Mouse (Mus musculus): ENCODE data around the gene Ubtf. TPM values are rescaled to one million over a fixed set of nuclear protein-coding genes. Genes with fewer than 3 reads are reported as not detected.
A peak's percentile ranks its signal among the peaks of the same experiment; 100 is the strongest.

Gene Ubtf
- polyA plus RNA-seq, 1 experiment from 2014 or later: 87.0 TPM

DNA sequence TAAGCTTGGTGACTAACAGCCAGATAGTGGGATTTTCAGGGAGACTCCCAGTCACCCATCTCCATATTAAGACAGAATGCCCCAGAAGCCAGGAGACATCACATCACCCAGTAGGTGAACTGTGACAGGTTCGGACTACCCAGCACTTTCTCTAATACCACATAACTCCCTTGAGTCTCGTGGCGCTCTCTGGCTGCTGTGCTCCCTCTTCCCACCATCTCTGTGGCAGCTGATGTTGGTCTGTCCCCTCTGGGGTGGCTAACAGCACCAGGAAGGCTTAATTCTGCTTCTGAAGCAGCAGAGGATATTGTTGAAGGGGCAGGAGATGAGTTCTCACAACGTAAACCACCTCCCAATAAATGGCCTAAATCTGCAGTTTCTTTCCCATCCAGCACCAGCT is 7.6 kb downstream of the Ubtf start:
- no peak overlapping the region for H3K27ac ChIP-seq (replicated peaks; ENCODE audit: low read depth, low read length)
- no peaks in the 10 kb centered on the region for H3K27me3 ChIP-seq (ENCODE audit: control insufficient read depth, insufficient read depth, low read length)
- DNase-seq (ENCODE audit: low spot score) (no peak), ATAC-seq (ENCODE audit: insufficient number of reproducible peaks, low FRiP score, low TSS enrichment, low read depth) (no peak)
- no peak overlapping the region for H3K4me3 ChIP-seq (ENCODE audit: low read depth, low read length)
- no peaks in the 10 kb centered on the region for H3K9me3 ChIP-seq (ENCODE audit: control insufficient read depth, low read length)
- peaks cover 21% of the 10 kb centered on the region for H3K4me1 ChIP-seq (ENCODE audit: control insufficient read depth, insufficient read depth, low read length)
- H3K9ac ChIP-seq (ENCODE audit: low read length): no peak overlapping the region
- H3K4me2 ChIP-seq (ENCODE audit: low read depth, severe bottlenecking): no peak overlapping the region
- peaks cover 26% of the 10 kb centered on the region for H3K36me3 ChIP-seq (ENCODE audit: control insufficient read depth, insufficient read depth, low read length)
- 86% methylated on average over 4 of the region's 4 CpGs for WGBS

DNA sequence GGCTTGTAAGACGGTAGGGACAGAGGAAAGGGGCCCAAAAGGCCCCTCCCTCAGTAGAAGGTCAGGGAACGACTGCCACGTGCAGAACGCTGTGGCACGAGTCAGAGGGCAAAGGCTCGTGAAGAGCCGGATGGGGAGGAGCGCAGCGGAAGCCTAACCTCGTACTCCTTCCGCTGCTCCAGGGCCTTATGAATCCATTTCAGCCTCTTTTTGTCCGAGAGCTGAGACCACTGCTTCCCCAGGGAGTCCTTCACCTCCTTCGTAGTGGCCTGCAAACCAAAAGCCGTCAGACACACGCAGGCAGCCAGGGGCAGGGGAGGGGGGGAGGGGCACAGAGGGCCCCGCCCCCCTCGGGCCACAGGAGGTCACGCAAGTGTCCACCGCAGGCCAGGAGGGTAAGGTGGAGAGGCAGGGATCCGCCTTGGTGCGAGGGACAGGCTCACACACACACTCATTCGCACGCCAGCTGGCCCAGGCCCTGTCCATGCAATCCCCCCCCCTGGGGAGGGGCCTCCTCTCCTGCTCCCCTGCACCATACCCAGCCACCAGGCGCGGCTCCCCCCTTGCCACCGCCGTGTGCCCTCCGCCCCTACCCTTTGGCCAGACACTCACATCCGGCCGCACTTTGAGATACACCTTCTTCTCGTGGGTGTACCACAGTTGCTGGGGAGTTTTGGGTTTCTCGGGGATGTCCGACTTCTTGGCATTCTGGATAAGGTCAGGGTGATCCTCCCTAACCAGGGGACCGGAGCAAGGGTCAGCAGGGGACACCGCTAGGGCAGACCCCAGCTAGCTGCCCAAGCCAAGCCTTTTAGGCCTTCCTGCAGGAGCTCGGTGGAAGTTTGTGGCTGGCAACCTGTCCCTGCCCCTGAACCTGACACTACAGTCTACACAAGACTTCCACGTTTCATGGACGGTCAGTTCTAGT is 8.5 kb downstream of the Ubtf start:
- Histone ChIP-seq H3K9ac (ENCODE audit: low read length) (no peak overlapping the region), H3K4me1 (ENCODE audit: control insufficient read depth, insufficient read depth, low read length) (peaks cover 21% of the 10 kb centered on the region), H3K9me3 (ENCODE audit: control insufficient read depth, low read length) (no peaks in the 10 kb centered on the region), H3K4me3 (ENCODE audit: low read depth, low read length) (no peak overlapping the region), H3K27ac (replicated peaks; ENCODE audit: low read depth, low read length) (no peak overlapping the region), H3K36me3 (ENCODE audit: control insufficient read depth, insufficient read depth, low read length) (peaks cover 32% of the 10 kb centered on the region), H3K27me3 (ENCODE audit: control insufficient read depth, insufficient read depth, low read length) (no peaks in the 10 kb centered on the region), H3K4me2 (ENCODE audit: low read depth, severe bottlenecking) (no peak overlapping the region)
- 46% methylated on average over 37 of the region's 38 CpGs for WGBS
- no peak for ATAC-seq (ENCODE audit: insufficient number of reproducible peaks, low FRiP score, low TSS enrichment, low read depth)
- no peak for DNase-seq (ENCODE audit: low spot score)

DNA sequence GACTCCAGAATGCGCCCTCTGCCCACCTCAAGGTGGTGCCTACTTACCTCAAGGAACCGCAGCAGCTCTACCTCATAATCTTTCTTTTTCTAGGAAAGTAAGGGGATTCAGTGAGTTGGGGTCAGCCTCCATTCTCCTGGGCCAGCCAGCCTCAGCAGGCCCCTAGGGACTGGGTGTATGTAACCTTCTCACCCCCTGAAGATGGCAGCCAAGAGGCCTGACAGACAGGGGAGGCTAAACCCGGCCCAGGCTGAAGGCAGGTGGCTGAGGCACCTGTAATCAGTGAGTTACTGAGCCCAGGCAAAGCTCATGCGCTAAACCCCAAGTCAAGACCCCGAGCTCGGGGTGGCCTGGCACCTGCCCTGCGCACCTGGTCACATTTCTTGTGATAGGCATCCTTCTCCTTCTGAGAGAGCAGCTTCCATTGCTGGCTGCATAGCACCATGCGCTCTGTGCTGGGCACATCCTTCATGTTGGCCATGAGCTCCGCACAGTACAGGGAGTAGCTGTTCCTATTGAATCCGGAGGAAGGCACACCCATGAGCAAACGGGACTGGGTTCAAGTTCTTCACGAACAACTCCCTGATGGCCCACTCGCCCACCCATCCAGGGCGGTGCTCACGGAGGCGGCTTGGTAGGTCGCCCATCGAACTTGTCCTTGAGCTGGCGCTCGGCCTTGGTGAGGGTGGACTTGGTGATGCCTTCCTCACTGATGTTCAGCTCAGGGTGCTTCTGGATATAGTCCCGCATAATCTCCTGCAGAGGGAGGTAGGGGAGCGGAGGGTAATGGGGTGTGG is 9.5 kb downstream of the Ubtf start:
- WGBS: 88% methylated on average over 22 of the region's 22 CpGs
- Histone ChIP-seq H3K4me3 (ENCODE audit: low read depth, low read length) (peak overlapping the region; percentile 33), H3K4me2 (ENCODE audit: low read depth, severe bottlenecking) (peak overlapping the region; percentile 65), H3K4me1 (ENCODE audit: control insufficient read depth, insufficient read depth, low read length) (peaks cover 17% of the 10 kb centered on the region), H3K27me3 (ENCODE audit: control insufficient read depth, insufficient read depth, low read length) (no peaks in the 10 kb centered on the region), H3K9me3 (ENCODE audit: control insufficient read depth, low read length) (no peaks in the 10 kb centered on the region), H3K27ac (replicated peaks; ENCODE audit: low read depth, low read length) (no peak overlapping the region), H3K36me3 (ENCODE audit: control insufficient read depth, insufficient read depth, low read length) (peaks cover 32% of the 10 kb centered on the region), H3K9ac (ENCODE audit: low read length) (no peak overlapping the region)
- 0 out of 2 replicates have a peak, but pooled peaks have one; percentile 0 for ATAC-seq (ENCODE audit: insufficient number of reproducible peaks, low FRiP score, low TSS enrichment, low read depth)
- DNase-seq (ENCODE audit: low spot score): peak; percentile 23

DNA sequence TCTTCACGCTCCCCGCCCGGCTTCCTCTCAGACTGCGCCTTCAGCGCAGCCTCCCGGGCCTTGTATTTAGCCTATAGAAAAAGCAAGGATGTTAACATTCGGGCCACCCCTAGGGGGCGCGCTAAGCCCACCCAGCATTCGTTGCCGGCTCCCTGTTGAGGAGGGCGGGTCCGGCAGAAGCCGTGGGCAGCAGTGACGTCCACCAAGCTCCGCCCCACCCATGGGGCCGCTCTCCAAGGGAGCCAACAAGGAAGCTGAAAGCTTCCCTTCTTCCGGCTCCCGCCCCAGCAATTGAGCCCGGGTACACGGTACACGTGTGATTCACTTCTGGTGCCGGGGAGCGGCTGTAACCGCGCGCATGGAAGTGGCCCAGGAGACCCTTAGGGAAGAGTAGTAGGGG is 10.6 kb downstream of the Ubtf start:
- Histone ChIP-seq H3K27me3 (ENCODE audit: control insufficient read depth, insufficient read depth, low read length) (no peaks in the 10 kb centered on the region), H3K4me3 (ENCODE audit: low read depth, low read length) (peak overlapping the region; percentile 33), H3K9ac (ENCODE audit: low read length) (peak overlapping the region; percentile 46), H3K4me1 (ENCODE audit: control insufficient read depth, insufficient read depth, low read length) (peaks cover 17% of the 10 kb centered on the region), H3K27ac (replicated peaks; ENCODE audit: low read depth, low read length) (0 out of 2 replicates have a peak overlapping the region, but pooled peaks have one; percentile 37), H3K4me2 (ENCODE audit: low read depth, severe bottlenecking) (peak overlapping the region; percentile 65), H3K36me3 (ENCODE audit: control insufficient read depth, insufficient read depth, low read length) (peaks cover 29% of the 10 kb centered on the region), H3K9me3 (ENCODE audit: control insufficient read depth, low read length) (no peaks in the 10 kb centered on the region)
- DNase-seq (ENCODE audit: low spot score): peak; percentile 99
- 1% methylated on average over 27 of the region's 27 CpGs for WGBS
- peak; percentile 82 for ATAC-seq (ENCODE audit: insufficient number of reproducible peaks, low FRiP score, low TSS enrichment, low read depth)

DNA sequence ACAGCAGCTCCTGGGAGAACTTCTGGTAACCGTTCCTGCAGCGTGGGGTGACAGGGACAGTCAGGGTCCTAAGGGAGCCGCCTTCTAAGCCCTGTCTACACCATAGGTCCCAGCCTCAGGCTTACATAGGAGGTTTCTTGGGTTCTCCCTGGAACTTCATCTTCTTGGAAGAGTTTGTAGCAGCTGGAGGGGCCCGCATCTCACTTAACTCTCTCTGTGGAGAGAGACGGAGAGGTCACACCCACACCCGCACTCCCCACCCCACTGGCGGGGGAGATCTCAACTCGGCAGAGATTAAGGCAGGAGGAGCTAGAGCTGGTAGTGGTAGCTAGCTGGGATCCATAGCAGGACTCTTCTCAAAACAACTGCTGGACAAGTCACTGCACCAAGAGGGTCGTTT is 11.4 kb downstream of the Ubtf start:
- peaks cover 21% of the 10 kb centered on the region for H3K36me3 ChIP-seq (ENCODE audit: control insufficient read depth, insufficient read depth, low read length)
- WGBS: 86% methylated on average over 9 of the region's 9 CpGs
- no peak for ATAC-seq (ENCODE audit: insufficient number of reproducible peaks, low FRiP score, low TSS enrichment, low read depth)

DNA sequence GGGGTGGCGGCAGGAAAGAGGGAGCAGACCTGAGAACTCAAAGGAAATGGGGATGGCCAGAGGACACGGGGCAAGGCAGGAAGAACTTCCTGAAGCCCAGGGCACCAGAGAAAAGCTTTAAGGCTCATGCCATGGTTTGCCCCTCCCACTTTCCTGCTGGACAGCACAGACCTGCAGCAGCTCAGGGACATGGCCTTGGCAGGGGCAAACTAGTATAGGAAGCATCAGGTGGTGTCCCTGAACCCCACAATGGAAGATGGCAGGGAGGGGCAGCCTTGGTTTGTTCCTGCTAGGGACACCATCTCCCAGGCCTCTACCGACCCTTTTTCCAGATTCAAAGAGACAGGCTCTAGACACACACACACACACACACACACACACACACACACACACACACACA is 14.2 kb downstream of the Ubtf start:
- DNase-seq (ENCODE audit: low spot score) (no peak), ATAC-seq (ENCODE audit: insufficient number of reproducible peaks, low FRiP score, low TSS enrichment, low read depth) (no peak)
- 62% methylated on average over 3 of the region's 3 CpGs for WGBS
- Histone ChIP-seq H3K4me3 (ENCODE audit: low read depth, low read length) (no peak overlapping the region), H3K27ac (replicated peaks; ENCODE audit: low read depth, low read length) (no peak overlapping the region; the same call in 1 of the 2 replicates), H3K9me3 (ENCODE audit: control insufficient read depth, low read length) (no peaks in the 10 kb centered on the region), H3K27me3 (ENCODE audit: control insufficient read depth, insufficient read depth, low read length) (no peaks in the 10 kb centered on the region), H3K4me1 (ENCODE audit: control insufficient read depth, insufficient read depth, low read length) (peaks cover 12% of the 10 kb centered on the region), H3K4me2 (ENCODE audit: low read depth, severe bottlenecking) (no peak overlapping the region), H3K9ac (ENCODE audit: low read length) (no peak overlapping the region), H3K36me3 (ENCODE audit: control insufficient read depth, insufficient read depth, low read length) (peaks cover 17% of the 10 kb centered on the region; the same call in 1 of the 2 replicates)

More for the DNA sequence above, 11.4 kb downstream of the Ubtf start:
- no peaks in the 10 kb centered on the region for H3K9me3 ChIP-seq (ENCODE audit: control insufficient read depth, low read length)
- no peak overlapping the region for H3K4me3 ChIP-seq (ENCODE audit: low read depth, low read length)
- no peaks in the 10 kb centered on the region for H3K27me3 ChIP-seq (ENCODE audit: control insufficient read depth, insufficient read depth, low read length)
- H3K4me1 ChIP-seq (ENCODE audit: control insufficient read depth, insufficient read depth, low read length): peaks cover 17% of the 10 kb centered on the region
- no peak overlapping the region for H3K4me2 ChIP-seq (ENCODE audit: low read depth, severe bottlenecking)
- no peak overlapping the region for H3K9ac ChIP-seq (ENCODE audit: low read length)
- H3K27ac ChIP-seq (replicated peaks; ENCODE audit: low read depth, low read length): no peak overlapping the region
- DNase-seq (ENCODE audit: low spot score): no peak

DNA sequence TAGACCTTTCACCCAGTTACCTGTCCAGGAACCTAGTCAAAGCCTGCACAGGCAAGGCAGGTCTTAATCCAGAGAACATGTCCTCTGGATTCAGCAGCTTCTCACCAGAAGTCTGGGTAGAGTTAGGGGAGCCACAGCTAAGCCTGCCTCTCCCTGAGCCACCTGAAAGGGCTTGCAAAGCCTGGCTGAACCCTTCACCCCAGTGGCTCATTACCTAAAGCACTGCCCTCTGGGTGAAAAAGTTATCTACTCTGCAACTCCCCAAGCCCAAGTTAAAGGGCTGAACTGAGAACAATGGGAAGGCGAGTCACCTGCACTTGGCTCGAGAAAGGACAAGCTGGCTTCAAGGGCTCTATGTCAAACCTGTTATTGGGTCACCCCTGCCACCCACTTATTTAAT is 15.4 kb downstream of the Ubtf start:
- DNase-seq (ENCODE audit: low spot score): peak; percentile 20
- peaks cover 17% of the 10 kb centered on the region; the same call in 1 of the 2 replicates for H3K36me3 ChIP-seq (ENCODE audit: control insufficient read depth, insufficient read depth, low read length)
- H3K4me1 ChIP-seq (ENCODE audit: control insufficient read depth, insufficient read depth, low read length): peaks cover 4% of the 10 kb centered on the region
- ATAC-seq (ENCODE audit: insufficient number of reproducible peaks, low FRiP score, low TSS enrichment, low read depth): no peak
- no peak overlapping the region for H3K4me2 ChIP-seq (ENCODE audit: low read depth, severe bottlenecking)
- no peaks in the 10 kb centered on the region for H3K9me3 ChIP-seq (ENCODE audit: control insufficient read depth, low read length)
- no peak overlapping the region for H3K4me3 ChIP-seq (ENCODE audit: low read depth, low read length)
- no peak overlapping the region for H3K9ac ChIP-seq (ENCODE audit: low read length)
- WGBS: 60% methylated on average over 2 of the region's 2 CpGs
- no peak overlapping the region for H3K27ac ChIP-seq (replicated peaks; ENCODE audit: low read depth, low read length)
- H3K27me3 ChIP-seq (ENCODE audit: control insufficient read depth, insufficient read depth, low read length): no peaks in the 10 kb centered on the region

DNA sequence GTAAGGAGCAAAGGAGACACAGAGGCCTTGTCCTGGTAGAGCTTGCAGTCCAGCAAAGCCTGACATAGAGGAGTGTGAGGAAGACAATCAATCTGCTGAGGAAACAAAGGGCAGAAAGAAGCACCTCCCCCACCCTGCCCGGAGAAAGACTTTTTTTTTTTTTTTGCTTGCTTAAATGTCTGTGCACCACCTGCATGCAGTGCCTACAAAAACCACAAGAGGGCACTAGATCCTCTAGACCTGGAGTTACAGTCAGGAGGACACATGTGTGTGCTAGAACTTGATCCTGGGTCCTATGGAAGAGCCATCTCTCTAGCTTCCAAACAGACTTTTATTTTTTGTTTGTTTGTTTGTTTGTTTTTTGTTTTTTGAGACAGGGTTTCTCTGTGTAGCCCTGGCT is 19.7 kb downstream of the Ubtf start:
- no peak overlapping the region for H3K27ac ChIP-seq (replicated peaks; ENCODE audit: low read depth, low read length)

More for the DNA sequence above, 19.7 kb downstream of the Ubtf start:
- peak; percentile 83 for DNase-seq (ENCODE audit: low spot score)
- Histone ChIP-seq H3K9me3 (ENCODE audit: control insufficient read depth, low read length) (no peaks in the 10 kb centered on the region), H3K4me3 (ENCODE audit: low read depth, low read length) (no peak overlapping the region), H3K36me3 (ENCODE audit: control insufficient read depth, insufficient read depth, low read length) (no peaks in the 10 kb centered on the region), H3K4me1 (ENCODE audit: control insufficient read depth, insufficient read depth, low read length) (peaks cover 5% of the 10 kb centered on the region), H3K9ac (ENCODE audit: low read length) (no peak overlapping the region), H3K4me2 (ENCODE audit: low read depth, severe bottlenecking) (no peak overlapping the region), H3K27me3 (ENCODE audit: control insufficient read depth, insufficient read depth, low read length) (no peaks in the 10 kb centered on the region)
- ATAC-seq (ENCODE audit: insufficient number of reproducible peaks, low FRiP score, low TSS enrichment, low read depth): no peak
- WGBS: 38% methylated on average over 1 of the region's 1 CpGs
